Mouse (Mus musculus) kidney, postnatal 10 days (tissue): ENCODE results near the gene Dchs1.
"Not testable (repeated sequence)": the region's sequence is repeated elsewhere in the genome, so short reads cannot be mapped to it uniquely, and the experiment has no call there.

Experiments
- DNase-seq: peaks from one replicate; pipeline ENCODE4 v3.0.0; 2021; ENCODE audit warnings: mixed read lengths

Dchs1 gene

DNA sequence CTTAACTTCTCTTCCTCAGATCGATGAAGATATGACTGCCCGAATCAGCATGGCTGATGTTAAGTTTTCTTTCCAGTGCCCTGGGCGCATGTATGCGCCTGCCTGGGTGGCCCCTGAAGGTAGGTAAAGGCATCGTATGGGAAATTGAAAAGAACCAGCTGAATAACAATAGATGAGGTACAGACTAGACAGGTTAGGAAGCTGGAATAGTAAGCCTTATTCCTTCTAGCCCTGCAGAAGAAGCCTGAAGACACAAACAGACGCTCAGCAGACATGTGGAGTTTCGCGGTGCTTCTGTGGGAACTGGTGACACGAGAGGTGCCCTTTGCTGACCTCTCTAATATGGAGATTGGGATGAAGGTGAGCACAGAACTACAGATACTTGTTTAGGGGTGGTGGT is 45.5 kb downstream of the Dchs1 start:
- no peak for DNase-seq

DNA sequence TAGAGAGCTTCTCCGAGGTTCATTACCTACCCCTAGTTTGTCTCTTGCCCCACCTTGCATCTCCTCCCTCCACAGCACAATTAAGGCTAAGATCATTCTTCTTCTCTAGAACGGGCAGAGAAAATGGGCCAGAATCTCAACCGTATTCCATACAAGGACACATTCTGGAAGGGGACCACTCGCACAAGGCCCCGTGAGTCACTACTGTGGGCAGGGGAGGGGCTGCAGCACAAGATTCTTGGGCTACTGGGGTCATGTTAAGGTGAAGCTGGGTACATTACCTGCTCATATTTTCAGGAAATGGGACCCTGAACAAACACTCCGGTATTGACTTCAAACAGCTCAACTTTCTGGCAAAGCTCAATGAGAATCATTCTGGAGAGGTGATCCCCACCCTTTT is 46.6 kb downstream of the Dchs1 start:
- no peak for DNase-seq

DNA sequence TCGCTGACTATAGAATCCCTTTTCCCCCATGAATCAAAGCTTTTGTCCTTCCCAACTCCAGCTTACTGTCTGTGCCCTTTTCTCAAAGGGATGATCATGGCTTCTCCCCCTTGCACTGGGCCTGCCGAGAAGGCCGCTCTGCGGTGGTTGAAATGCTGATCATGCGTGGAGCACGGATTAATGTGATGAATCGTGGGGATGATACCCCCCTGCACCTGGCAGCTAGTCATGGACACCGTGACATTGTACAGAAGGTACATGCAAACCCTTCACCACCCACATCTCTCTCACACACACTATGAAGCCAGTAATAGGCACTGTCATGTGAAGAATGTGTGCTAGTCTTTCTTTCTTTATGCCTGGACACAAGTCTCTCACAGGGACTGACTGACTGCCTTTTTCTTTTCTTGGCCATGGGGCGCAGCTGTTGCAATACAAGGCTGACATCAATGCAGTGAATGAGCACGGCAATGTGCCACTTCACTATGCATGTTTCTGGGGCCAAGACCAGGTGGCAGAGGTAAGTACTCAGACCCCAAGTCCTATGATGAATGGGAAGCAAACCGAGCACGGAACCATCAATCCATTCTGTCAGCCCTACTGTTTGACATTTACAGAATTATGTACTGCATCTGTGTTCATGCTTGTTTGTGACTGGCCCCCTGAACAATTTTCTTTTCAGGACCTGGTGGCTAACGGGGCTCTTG is 47.2 kb downstream of the Dchs1 start:
- DNase-seq = no peak

DNA sequence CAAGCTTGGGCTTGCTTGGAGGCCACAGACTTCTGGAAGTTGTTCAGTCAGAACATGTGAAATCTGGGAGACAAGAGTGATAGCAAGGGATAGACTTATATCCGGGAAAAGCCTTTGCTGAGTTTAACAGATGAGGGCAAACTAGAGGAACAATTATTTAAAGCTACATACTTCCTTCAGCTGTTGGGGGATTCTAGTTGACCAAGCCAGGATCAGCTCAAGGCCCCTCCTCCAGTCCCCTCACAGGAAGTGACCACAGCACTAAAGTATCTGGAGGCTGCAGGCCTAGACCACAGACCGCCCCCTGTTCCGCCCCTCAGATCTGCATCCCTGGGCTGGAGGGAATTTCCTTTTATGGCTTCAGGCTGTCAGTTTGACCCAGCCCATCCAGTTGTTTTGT is 48.5 kb downstream of the Dchs1 start:
- peak; percentile 87 for DNase-seq

DNA sequence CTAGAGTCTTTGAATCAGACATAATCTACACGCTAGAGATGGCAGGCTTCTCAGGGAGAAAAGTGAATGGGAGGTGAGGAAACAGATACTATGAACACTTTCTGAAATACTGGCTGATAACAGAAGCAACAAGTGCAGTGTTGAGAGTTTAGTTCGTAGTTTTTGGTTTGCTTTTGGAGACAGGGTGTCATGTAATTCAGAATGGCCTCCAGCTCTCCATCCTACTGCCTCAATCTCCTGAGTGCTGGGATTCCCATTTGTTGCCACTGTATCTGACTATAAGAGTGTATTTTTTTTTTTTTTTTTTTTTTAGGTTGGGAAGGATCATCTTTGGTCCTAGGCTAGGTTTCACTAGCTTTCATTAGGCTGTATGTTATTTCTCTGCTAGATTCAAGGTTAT is 49.2 kb downstream of the Dchs1 start:
- DNase-seq = no peak

DNA sequence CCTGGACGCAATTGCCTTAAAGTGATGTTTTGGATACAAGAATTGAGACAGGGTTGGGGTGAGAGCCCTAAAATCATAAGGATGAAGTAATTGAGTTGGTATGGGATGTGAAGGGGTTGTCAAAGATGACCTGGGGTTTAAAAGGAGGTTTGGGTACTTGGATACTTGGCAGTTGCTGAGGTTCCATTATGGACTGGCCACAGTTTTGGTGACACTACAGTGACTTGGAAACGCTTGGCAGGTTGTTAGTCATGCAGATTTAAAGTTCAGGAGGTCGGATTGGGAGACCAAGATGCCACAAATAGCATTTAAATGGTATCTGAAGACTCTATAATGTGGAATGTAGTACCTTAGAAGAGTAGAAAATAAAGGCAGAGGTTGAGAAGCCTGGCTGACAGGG is 49.8 kb downstream of the Dchs1 start:
- DNase-seq = no peak

DNA sequence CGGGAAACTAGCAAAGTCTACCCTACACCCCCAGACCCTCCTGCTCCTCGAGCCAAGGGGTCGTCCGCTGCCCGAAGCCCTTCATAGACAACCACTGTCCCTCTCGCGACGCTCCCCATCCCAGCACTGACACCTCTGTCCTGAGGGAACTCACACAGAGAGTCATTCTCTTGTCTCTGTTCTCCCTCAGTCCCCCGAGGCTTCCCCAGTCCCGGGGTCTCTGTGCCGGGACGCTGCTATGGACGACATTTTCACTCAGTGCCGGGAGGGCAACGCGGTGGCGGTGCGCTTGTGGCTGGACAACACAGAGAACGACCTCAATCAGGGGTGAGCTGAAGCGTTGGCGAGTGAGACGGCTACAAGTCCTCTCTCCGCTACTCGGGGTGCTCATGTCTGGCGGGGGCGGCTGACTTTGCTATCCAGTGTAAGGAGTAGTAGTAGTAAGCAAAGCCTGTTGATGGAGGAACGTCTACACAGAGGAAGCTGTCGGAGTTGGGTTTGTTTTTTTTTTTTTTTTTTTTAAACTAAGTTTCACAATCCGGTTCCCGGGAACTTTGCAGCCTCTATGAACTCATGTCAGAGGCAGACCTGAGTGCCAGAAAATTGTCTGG is 50.4 kb downstream of the Dchs1 start, which contains the start of gene Rrp8:
Rrp8 (minus strand) TSS at position 475 of the 611 bp plus-strand sequence.
- peak; percentile 64 for DNase-seq

DNA sequence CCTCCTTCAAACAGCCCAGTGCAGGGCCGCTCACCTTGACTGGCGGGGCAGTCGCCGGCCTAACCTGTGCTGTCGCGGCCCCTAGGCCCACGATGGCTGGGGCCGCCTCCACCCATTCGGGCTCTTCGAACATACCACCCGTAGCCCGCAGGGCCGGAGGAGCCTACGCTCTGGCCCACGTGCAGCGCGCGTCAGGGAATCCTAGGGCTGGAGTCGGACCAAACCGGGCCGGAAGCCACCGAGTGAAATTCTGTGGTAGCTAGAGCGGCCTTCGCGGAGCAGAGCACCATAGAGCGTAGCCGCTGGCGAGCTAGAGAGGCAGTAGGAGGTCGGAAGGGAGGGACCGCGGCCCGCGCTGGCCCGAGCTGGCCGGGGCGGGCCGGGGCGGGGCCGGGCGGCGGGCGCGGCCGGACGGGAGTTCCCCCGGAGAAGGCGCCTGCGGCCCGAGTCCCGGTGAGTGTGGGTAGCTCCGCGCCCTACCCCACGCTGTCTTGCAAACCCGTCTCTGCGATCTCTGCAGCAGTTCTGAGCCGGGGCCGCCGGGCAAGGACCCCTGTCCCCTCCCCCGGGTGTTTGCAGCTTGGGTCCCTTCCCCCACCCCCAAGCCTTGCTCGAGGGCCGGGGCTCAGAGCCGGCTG is 51.1 kb downstream of the Dchs1 start, which contains the start of gene Ilk:
Ilk (plus strand) TSS at position 329 of the 638 bp plus-strand sequence.
- peak; percentile 96 for DNase-seq

DNA sequence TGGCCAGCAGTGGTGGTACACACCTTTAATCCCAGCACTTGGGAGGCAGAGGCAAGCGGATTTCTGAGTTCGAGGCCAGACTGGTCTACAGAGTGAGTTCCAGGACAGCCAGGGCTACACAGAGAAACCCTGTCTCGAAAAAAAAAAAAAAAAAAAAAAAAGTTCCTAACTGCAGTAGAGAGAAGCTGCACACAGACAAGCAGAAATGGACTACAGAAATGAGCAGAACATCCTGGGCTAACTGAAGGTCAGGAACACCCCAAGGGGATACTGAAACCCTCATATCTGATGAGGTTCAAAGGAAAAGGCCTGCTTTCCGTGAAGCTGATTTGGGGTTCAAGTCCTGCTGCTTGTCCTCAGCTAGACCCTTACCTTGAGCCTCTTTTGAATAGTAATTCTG is 52.0 kb downstream of the Dchs1 start:
- DNase-seq = not testable (repeated sequence)

DNA sequence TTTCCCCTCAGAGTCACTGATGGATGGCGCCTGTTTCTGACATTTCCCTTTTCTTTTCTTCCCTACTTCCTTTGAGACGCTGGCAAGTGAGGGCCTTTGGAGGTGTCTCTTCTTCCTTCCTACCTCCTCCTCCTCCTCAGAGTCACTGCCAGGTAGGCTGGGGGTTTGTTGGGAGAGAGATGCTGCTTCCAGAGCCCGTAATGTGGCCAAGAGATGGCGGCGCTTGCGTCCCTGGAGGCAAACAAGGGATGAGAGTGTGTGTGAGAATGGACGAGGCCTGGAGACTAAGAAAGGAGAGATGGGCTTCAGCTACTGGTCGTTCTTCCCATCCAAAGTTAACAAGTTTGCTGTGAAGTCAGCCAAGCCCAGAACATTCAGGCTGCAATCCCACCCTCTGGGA is 52.6 kb downstream of the Dchs1 start:
- DNase-seq = no peak

DNA sequence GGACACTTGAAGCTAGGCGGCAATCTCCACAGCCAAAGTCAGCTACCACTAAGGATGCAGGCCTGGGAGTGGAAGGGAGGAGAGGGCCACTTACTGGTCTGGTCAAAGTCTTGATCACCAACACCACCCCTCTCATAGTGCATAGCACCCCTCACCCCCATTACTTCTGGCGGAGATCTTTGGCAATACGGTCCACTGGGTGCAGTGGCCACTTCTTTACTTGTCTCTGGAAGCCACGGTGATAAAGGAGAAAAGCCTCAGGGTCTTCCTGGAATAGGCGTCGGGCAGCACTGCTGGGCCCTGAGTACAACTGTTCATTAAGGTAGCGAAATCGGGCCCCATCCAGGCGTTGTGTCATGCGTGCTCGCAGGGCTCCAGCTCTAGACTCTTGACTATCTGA is 53.6 kb downstream of the Dchs1 start:
- DNase-seq = no peak

DNA sequence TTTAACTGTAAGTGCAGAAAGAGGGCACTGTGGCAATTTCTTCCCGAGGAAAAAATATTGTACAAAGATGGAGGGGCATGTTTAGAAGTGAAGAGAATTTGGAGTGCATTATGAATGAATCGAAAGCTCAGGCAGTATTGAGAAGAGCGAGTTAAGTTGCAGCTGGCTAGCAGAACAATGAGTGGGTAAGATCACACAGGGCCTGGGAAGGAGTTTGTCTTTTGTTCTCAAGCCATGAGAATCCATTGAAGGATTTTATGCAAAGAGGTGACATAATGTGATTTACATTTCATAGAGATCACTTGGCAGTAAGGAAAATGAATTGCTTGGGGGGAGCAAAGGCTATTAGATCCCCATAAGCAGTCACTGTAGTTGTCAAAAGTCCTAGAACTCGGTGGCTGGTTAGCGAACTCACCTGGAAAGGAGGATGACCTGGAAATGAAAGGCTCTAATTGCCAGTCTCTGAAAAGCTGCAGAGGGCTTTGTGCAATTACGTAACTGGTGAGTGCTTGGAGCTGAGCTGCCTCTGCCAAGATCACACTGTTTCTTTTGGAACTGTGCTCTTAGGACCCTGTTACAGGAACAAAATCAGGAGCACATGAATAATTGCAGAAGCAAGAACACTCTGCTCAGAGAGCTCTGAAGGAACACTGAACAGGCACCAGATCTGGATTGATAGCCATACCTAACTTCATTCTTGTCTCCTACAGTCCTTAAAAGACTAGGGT is 58.6 kb downstream of the Dchs1 start:
- no peak for DNase-seq

DNA sequence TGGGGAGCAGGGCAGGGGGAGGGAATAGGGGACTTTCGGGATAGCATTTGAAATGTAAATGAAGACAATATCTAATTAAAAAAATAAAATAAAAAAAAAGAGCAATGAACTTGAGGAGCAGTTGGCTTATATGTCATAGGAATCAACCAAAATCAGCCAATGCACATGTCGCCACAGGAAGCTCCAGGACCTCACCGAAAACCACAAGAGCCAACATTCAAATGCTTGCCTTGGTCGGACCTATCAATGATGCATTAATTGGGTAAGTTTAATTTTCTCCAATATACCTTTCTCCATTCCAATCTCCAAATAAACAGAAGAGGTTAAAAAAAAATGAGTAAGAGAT is 60.5 kb downstream of the Dchs1 start:
- DNase-seq = no peak

DNA sequence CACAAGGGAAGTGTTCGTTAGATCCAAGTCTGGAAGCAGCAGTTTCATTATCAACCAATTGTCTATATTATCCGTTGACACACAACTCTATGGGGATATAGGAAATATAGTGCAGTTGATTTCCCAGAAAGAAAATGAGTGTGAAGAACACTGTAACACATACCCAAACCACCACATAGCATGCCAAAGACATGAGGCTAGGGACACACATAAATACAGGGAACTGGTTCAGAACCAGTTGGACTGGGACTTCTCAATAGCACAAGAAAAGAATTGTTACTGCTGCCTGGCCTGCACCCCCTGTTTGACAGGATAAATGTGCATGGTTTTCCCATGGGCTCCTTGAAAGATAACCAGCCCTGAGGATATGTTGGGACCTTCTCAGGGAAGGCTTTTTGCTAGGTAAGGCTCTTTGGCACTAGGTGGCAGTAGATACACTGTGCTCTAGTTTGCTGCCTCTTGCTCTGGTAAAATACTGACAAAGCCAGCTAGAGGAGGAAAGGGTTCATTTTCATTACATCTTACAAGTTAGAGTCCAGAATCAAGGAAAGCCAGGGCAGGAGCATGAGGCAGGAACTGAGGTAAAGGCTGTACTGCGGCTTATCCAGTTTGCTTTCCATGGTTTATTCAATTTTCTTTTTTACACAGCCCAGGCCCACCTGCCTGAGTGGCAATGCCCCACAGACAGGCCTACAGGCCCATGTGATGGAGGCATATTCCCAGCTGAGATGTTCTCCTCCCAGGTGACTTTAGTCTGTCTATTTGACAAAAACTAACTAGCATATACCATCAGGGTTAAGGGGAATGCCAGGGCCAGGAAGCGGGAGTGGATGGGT is 61.1 kb downstream of the Dchs1 start:
- peak; percentile 65 for DNase-seq

DNA sequence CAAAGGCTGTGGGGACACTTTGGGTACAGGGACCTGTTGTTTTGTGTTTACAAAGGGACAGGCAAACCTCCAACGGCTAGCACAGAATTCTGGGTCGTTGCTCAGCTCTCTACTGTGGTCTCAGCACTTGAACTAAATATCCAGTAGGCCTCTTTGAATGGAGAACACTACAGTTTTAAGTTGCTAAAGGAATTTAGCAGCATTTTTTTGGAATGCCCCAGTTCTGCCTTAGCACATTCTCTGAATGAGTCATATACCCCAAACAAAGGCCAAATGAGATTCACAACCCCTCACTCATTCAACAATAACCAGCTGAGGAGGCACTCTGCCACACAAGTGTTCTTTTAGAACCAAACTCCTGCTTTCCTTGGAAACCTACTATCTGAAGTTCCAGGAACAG is 65.5 kb downstream of the Dchs1 start:
- no peak for DNase-seq

DNA sequence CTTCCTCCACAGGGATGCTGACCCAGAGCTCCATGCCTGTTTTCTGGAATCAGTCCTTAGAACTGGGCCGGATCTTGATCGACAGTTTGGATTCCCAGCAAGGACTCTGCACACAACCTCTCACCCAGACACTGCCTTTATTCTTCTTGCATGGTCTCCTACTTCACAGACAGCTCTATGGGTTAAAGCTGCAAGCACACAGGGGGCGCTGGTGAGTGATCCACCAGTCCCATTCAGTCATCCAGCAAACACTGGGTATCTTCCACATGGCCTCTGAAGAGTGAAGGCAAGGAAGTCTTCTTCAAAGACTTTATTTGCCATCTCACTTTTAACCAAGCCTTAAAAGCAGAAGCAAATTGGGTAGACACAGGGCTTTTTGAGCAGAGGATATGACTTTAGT is 72.1 kb downstream of the Dchs1 start:
- no peak for DNase-seq

DNA sequence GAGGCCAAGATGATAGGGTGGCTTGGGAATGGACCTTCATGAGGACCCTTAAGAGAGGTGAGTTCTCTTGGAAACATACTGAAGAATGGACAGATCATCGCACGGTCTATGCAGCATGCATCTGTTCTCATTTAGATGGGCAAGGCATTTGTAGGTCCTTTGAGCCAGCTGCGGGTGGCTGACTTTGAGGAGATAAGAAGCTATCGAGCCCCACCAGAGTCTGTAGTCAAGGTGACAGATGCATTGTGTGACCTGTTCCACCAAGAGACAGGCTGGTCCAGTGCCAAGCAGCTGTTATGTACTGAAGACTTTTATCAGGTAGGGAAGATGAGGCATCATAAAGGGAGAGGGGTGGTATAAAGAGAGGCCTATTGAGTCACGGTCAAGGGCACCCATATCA is 78.7 kb downstream of the Dchs1 start:
- no peak for DNase-seq

DNA sequence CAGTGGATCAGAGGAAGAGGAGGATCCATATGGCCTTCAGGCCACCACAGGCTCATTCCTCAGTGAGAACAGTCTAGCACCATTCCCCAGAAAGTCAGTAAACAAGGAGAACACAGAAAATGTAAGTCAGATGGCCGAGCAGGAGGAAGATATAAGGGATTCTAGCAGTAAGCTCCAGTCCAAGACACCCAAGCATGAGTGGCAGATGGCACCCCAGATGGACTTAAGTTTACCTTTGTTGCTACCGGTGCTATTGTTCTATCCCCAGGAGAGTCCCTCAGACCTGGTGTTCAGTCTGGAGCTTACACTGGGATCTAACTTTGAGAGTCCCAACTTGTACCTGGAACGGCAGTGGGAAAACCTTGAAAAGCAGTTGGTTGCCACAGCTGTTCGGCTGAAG is 83.6 kb downstream of the Dchs1 start:
- no peak for DNase-seq

DNA sequence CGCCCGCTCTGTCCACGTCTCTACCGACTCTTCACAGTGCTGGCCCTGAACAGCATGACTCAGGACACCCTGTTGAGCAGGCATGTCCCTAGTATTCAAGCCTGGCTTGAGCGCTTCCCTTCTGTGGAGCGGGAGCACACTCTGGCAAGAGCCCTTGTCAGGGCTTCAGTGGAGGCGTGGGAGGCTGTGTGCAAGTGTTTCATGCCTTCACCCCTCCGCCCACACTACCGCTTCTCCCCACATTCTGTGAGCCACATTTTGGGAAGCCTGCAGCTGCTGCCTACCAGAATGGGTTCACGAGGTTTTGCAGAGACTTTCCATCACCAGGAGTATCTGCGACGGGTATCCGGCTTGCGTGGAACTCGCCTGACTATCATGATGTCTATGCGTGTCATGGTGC is 84.3 kb downstream of the Dchs1 start:
- no peak for DNase-seq
